Mouse (Mus musculus) stomach, embryonic 16.5 days (tissue): ENCODE measurements around the gene Ang. TPM values are rescaled to one million over a fixed set of nuclear protein-coding genes. Genes with fewer than 3 reads are reported as not detected.

Source experiments
- ATAC-seq: fragments of 200-750 bp; cut with Nextera tagmentation; 2 replicates; pipeline ENCODE4 v1.8.0; 2017; ENCODE audit warnings: moderate number of reproducible peaks, moderate TSS enrichment; ENCODE audit not compliant: insufficient read depth, low FRiP score
- H3K27ac ChIP-seq: fragments of 300-500 bp; sonication (generic); 2 replicates; pipeline ENCODE4 v1.5.1; 2014; ENCODE audit warnings: low read length
- H3K27me3 ChIP-seq: fragments of 300-500 bp; sonication (generic); 2 replicates; pipeline ENCODE4 v1.6.1; 2014; ENCODE audit warnings: low read length, control low read depth, mixed read lengths; ENCODE audit not compliant: control insufficient read depth, insufficient read depth
- H3K36me3 ChIP-seq: fragments of 300-500 bp; sonication (generic); 2 replicates; pipeline ENCODE4 v1.6.1; 2014; ENCODE audit warnings: low read length; ENCODE audit not compliant: control insufficient read depth, insufficient read depth
- H3K4me1 ChIP-seq: fragments of 300-500 bp; sonication (generic); 2 replicates; pipeline ENCODE4 v1.6.1; 2014; ENCODE audit warnings: low read length, control low read depth, mixed read lengths; ENCODE audit not compliant: control insufficient read depth, insufficient read depth
- H3K4me2 ChIP-seq: fragments of 300-500 bp; sonication (generic); 2 replicates; pipeline ENCODE4 v1.6.1; 2014; ENCODE audit warnings: low read depth, low read length, mixed read lengths
- H3K4me3 ChIP-seq: fragments of 300-500 bp; sonication (generic); replicated peaks from 2 replicates; pipeline ENCODE4 v1.5.1; 2014; ENCODE audit warnings: mild to moderate bottlenecking, low read length
- H3K9ac ChIP-seq: fragments of 300-500 bp; sonication (generic); 2 replicates; pipeline ENCODE4 v1.6.1; 2014; ENCODE audit warnings: low read length
- H3K9me3 ChIP-seq: fragments of 300-500 bp; sonication (generic); replicated peaks from 2 replicates; pipeline ENCODE4 v1.6.1; 2016; ENCODE audit warnings: low read length, control low read depth; ENCODE audit not compliant: control insufficient read depth
- WGBS: fragments of 180-500 bp; shearing (Covaris S2); extraction: QIAGEN DNeasy Blood & Tissue Kit; methylation state at CpG from one replicate; pipeline ENCODE4 v1.1.7; 2014; 5-methylcytosine and 5-hydroxymethylcytosine counted together
- polyA plus RNA-seq: library from polyadenylated mRNA; unstranded; fragments of >200 nt; fragmentation: Nextera tagmentation; extraction: Ambion mirVana; gene quantifications from 2 replicates; pipeline ENCODE4 v1.2.1, GENCODE M21; 2015

Gene Ang
- polyA plus RNA-seq, 1 experiment from 2014 or later, result 41.6 TPM

DNA sequence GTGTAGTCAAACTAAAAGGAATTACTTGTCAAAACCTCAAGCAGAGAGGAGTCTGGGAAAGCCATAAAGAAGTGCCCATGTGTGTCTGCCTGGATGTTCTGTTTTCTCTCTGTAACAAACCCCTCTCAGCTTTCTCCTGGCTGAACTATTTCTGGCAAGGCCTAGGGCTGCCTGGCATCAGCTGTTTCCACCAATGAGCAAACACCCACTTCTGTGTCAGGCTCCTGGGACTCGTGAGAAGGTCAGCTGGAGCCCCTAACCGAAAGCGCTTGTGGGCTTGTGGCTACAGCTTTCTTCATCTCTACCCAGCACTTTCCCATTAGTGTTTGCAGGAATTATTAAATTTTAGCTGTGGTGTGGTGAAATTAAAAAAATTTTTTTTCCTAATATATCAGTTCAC, 21.0 kb downstream of the Ang start:
- peaks cover 5% of the 10 kb centered on the region; the same call in 1 of the 2 replicates for H3K9me3 ChIP-seq
- H3K4me2 ChIP-seq, result no peak overlapping the region
- no peak for ATAC-seq
- H3K36me3 ChIP-seq, result no peaks in the 10 kb centered on the region
- no peak overlapping the region for H3K9ac ChIP-seq
- H3K4me1 ChIP-seq, result no peaks in the 10 kb centered on the region
- H3K27me3 ChIP-seq, result no peaks in the 10 kb centered on the region
- H3K4me3 ChIP-seq, result no peak overlapping the region
- WGBS, result 61% methylated on average over 3 of the region's 3 CpGs
- no peak overlapping the region for H3K27ac ChIP-seq

DNA sequence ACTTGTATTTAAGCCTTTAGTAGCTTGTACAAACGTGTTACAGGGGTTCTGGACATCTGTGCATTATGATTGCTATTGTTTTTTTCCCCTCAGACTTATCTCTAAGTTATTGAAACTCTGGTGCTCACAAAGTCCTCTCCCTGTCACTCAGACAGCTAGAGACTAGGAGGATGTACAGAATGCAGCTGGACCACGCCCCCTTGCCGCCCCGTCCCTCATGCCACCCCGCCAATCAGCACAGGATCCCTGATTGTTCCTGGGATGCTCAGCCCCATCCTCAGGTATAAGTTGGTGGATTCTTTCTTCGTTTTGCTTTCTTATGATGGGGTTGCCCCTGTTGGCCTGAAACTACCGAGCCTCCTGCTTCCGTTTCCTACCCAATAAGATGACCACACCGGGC, 22.5 kb downstream of the Ang start:
- Histone ChIP-seq H3K4me1 (no peaks in the 10 kb centered on the region), H3K9ac (no peak overlapping the region), H3K4me3 (no peak overlapping the region), H3K27me3 (no peaks in the 10 kb centered on the region), H3K9me3 (peaks cover 5% of the 10 kb centered on the region; the same call in 1 of the 2 replicates), H3K27ac (no peak overlapping the region), H3K36me3 (no peaks in the 10 kb centered on the region), H3K4me2 (no peak overlapping the region)
- no peak for ATAC-seq
- 44% methylated on average over 9 of the region's 9 CpGs for WGBS

DNA sequence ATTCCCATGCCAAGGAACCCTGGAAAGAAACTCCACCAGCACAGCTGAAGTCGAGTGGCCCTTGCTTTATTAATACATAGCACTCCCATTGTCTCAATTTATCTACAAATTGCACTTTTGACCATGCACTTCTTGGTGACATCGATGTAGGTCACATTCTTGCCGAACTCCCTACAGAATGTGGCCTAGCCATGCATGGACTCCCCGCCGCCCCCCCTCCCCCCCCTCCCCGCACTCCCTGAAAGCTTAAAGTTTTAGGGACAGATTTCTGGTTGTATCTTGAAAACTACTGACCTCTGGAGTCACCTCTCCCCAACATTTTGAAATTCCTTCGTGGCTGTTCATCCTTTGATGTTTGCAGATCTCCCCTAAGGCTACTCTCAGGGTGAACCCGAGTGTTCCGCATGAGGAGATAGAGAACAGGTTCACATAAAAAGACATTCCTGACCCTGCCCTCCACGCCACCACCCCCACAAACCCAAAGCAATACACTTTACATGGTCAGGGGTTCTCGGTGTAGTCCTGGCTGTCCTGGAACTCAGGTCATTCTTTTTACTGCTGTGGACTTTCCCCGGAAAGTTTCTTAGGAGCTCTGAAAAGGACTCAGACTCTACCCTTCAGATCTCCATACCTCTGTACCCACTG, 23.1 kb downstream of the Ang start, which contains the start of gene Eddm3b:
Eddm3b (plus strand) TSS at position 511 of the 645 bp plus-strand sequence.
- no peak within 1 kb of the TSS for H3K4me2 ChIP-seq
- no peaks in the 10 kb centered on the region for H3K4me1 ChIP-seq
- peaks cover 5% of the 10 kb centered on the region; the same call in 1 of the 2 replicates for H3K9me3 ChIP-seq
- no peaks in the 10 kb centered on the region for H3K27me3 ChIP-seq
- WGBS, result 50% methylated on average over 12 of the region's 12 CpGs
- no peak within 1 kb of the TSS for H3K27ac ChIP-seq
- H3K9ac ChIP-seq, result no peak within 1 kb of the TSS
- H3K4me3 ChIP-seq, result no peak within 1 kb of the TSS
- H3K36me3 ChIP-seq, result no peaks in the 10 kb centered on the region
- ATAC-seq, result no peak

DNA sequence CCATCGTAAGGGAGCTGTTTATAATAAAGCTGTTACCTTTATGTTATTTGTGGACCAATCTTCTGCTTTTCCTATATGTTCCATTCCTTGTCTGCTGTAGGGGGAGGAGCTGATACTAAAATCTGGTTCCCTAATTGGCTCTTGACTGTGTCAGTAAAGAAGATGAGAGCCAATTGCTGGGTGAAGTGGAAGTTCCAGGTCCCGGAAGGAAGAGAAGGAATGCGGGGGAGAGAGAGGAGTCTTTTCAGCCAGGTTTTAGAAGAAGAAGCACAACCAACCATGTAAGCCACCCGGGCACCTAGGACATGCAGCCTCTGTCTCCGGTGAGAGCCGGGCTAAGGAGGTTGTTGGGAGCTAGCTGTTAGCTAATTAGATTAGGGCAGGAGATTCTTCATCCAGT, 34.7 kb downstream of the Ang start:
- whole genome bisulfite sequencing, result 84% methylated on average over 6 of the region's 6 CpGs

DNA sequence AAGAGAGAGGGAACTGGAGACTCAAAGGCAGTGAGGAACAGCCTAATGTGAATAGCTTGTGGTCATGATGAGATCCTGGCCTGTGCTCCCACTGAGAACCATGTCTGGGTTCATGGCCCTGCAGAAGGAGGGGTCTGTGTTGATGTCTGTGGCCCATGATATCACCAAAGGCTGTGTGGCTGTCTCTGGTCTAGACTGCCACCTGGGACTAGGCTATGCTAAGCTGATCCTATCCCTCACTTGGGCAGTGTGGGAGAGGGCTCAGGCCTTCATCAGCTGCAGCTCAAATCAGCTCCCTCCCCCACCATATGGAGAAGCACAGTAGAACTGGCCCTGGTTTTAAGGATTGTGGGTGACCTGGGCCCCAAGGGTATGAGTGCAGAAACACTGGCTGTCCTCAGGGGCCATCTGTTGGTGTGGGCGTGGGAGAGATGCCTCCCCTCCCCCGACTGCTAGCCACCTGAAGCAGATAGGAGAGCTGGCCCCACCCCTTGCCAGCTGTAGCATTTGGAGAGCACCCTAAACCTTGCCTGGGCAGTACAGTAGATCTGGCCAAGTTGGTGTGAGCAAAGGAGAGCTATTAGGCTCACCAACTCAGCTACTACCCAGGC, 36.8 kb downstream of the Ang start:
- Histone ChIP-seq H3K27ac (no peak overlapping the region), H3K9me3 (no peaks in the 10 kb centered on the region), H3K4me3 (no peak overlapping the region), H3K4me1 (no peaks in the 10 kb centered on the region; the same call in 1 of the 2 replicates), H3K4me2 (no peak overlapping the region), H3K9ac (no peak overlapping the region), H3K36me3 (no peaks in the 10 kb centered on the region), H3K27me3 (no peaks in the 10 kb centered on the region)
- peak; percentile 63; the same call in 1 of the 2 replicates for ATAC-seq
- WGBS, result 52% methylated on average over 2 of the region's 2 CpGs

More for the DNA sequence above, 34.7 kb downstream of the Ang start:
- no peak overlapping the region for H3K4me2 ChIP-seq
- H3K27me3 ChIP-seq, result no peaks in the 10 kb centered on the region
- H3K4me3 ChIP-seq, result no peak overlapping the region
- no peaks in the 10 kb centered on the region for H3K36me3 ChIP-seq
- no peaks in the 10 kb centered on the region for H3K9me3 ChIP-seq
- no peak for ATAC-seq
- no peaks in the 10 kb centered on the region; the same call in 1 of the 2 replicates for H3K4me1 ChIP-seq
- H3K9ac ChIP-seq, result no peak overlapping the region
- no peak overlapping the region for H3K27ac ChIP-seq

DNA sequence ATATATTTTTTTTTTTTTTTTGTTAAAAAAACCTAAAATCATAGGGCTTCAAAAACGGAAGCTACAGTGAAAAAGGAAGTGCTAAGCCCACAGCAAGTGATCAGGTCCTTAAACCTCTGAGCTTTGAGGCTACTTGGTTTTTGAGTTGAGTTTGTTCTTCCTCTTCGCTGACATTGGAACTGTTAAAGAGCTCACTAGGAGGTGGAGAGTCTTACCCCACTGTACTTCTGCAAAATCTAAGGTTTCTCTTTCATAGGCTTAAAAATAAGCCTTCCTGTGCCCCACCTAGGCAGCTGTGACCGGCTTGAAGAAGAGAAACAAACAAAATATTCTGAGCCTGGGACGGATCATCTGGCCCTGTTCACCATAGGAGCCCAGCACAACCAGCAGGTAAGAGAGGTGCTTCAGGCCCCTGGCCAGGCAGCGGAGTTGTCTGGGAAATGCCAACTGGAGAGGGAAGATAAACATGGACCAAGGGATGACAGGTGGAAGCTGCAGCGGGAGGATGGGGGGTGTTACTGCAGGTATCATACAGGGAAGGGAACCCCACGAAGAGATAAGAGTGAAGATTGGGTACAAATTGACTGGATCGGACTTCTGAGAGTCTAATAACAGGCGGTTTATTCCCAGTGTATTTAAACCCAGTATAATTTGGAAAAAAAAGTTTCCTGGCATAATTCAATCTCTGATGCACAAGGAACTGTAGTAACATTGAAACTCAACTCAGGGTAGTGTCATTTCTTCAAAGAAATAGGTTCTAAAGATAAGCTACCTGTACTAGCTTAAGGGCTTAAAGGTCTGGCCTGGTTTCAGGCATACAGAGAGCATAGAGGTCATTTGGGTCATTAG, 38.0 kb downstream of the Ang start:
- peak overlapping the region; percentile 8; the same call in 1 of the 2 replicates for H3K4me3 ChIP-seq
- no peak overlapping the region for H3K9ac ChIP-seq
- no peaks in the 10 kb centered on the region for H3K36me3 ChIP-seq
- no peak for ATAC-seq
- no peaks in the 10 kb centered on the region for H3K9me3 ChIP-seq
- H3K4me2 ChIP-seq, result no peak overlapping the region
- 72% methylated on average over 9 of the region's 9 CpGs for WGBS
- no peaks in the 10 kb centered on the region; the same call in 1 of the 2 replicates for H3K4me1 ChIP-seq
- H3K27ac ChIP-seq, result peak overlapping the region; percentile 33; the same call in 1 of the 2 replicates
- no peaks in the 10 kb centered on the region for H3K27me3 ChIP-seq

DNA sequence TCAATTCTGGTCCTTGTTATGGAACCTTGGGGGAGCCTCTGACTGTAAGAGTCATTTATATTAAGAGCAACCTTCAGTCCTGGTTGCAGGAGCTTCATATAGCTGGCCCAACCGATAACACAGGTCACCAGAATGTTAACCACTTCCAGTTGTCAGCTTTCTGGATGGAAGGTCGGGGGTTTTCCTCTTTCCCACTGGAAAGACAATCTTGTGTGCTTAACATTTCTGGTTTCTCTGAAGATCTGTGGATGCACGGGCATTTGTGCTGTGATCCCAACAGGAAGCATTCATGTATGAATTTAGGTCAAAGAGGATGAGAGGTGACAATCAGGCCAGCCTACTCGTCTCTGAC, 38.6 kb downstream of the Ang start:
- Histone ChIP-seq H3K27ac (no peak overlapping the region), H3K9me3 (no peaks in the 10 kb centered on the region), H3K27me3 (no peaks in the 10 kb centered on the region), H3K36me3 (no peaks in the 10 kb centered on the region), H3K4me2 (no peak overlapping the region), H3K9ac (no peak overlapping the region), H3K4me3 (no peak overlapping the region), H3K4me1 (no peaks in the 10 kb centered on the region; the same call in 1 of the 2 replicates)
- WGBS, result 67% methylated on average over 4 of the region's 4 CpGs
- no peak for ATAC-seq

DNA sequence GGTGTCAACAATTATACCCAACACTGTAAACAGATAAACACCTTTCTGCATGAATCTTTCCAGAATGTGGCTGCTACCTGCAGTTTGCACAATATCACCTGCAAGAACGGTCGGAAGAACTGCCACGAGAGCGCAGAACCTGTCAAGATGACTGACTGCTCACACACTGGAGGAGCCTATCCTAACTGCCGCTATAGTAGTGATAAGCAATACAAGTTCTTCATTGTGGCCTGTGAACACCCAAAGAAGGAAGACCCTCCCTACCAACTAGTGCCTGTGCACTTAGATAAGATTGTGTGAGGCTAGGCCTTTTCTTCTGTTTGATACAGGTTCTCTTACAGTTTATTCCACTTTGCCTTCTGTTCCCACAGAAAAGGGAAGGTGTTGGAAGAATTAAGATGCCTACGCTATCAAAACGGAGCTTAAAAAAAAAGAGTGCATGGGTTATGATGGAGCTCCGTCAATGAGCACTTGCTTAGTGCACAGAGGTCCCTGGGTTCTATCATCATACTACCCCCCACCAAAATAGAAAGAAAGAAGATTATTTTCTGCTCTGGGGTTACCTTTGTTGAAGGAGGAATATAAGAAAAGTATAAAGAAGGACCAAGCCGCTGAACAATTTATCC, 39.5 kb downstream of the Ang start:
- 0 out of 2 replicates have a peak, but pooled peaks have one; percentile 37 for ATAC-seq
- H3K4me1 ChIP-seq, result no peaks in the 10 kb centered on the region; the same call in 1 of the 2 replicates

More for the DNA sequence above, 39.5 kb downstream of the Ang start:
- no peaks in the 10 kb centered on the region for H3K9me3 ChIP-seq
- H3K27ac ChIP-seq, result no peak overlapping the region
- H3K4me3 ChIP-seq, result no peak overlapping the region
- no peak overlapping the region for H3K9ac ChIP-seq
- H3K27me3 ChIP-seq, result no peaks in the 10 kb centered on the region
- no peaks in the 10 kb centered on the region for H3K36me3 ChIP-seq
- 67% methylated on average over 9 of the region's 9 CpGs for WGBS
- H3K4me2 ChIP-seq, result no peak overlapping the region
